Mouse (Mus musculus) spleen, adult 2 months (tissue): ENCODE results near the gene Nos1ap.

Experiments
- CTCF ChIP-seq: fragments of 200-500 bp; IDR thresholded peaks from 2 replicates; pipeline ENCODE4 v1.5.1; 2011; ENCODE audit warnings: mild to moderate bottlenecking, inconsistent platforms; ENCODE audit not compliant: insufficient read depth, insufficient read length, insufficient replicate concordance; ENCODE audit errors: extremely low read depth
- POLR2A ChIP-seq: fragments of 200-500 bp; IDR thresholded peaks from 2 replicates; pipeline ENCODE4 v1.6.1; 2011; ENCODE audit warnings: low read depth, low read length, inconsistent platforms

DNA sequence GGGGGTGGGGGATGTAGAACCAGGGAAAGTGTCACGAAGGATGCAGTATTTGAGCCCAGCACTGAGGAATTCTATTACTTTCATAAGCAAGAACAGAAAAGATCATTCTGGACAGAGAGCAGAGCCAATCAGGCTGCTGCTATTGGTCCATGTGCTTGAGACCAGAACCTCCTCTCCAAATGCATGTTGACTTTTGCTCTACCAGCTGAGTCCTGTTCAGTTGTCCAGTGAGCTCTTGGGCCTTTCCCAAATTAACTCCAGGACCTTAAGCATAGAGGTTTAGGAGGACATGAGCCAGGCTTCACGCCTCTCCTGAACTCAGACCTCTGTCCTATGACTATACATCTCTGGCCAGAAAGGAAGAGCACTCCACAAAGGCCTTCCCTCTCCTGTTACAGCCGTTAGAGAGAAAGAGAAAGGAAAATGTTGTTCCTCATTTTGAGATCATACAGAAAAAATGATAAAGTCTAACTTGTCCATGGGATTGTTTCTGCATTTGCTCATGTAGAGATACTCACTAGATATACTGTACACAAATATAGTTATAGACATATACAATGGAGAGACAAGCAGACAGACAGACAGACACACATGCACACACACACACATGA is 18.9 kb upstream of the Nos1ap start:
- no peak for TF ChIP-seq POLR2A
- no peak for TF ChIP-seq CTCF
